Mouse (Mus musculus): ENCODE data around the gene Esyt2.

- TF ChIP-seq CTCF (IDR thresholded peaks at IDR 0.05; ENCODE audit: control insufficient read depth, insufficient read depth, low read length) (no peak), POLR2A (IDR thresholded peaks at IDR 0.05; ENCODE audit: borderline replicate concordance, control insufficient read depth, low read depth, low read length) (no peak)
Observed at GRCm38 (mm10) chr12:116421656-116422055, 140.7 kb downstream of the Esyt2 start.

All from bone marrow, adult 2 months (tissue).